Mouse (Mus musculus): ENCODE results near the gene Adamts8.

DNA sequence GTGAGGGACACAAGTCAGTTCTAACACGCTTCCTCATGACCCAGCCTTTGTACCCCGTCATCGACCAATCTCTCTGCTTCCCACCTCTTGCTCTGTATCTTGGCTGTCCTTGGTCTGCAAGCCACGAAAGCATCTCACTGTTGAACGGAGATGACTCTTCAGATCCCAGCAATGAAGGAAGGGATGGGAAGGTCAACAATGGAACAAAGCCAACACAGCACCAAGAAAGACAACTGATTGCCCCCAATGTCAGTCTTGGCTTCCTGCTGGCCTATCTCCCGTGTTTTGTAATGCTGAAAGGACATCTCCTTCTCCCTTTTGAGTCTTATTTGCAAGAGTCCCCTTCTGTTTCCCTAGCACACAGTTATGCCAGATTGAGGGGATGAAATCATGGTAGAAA is 25.8 kb downstream of the Adamts8 start:
- TF ChIP-seq CTCF (IDR thresholded peaks at IDR 0.05; ENCODE audit: borderline replicate concordance, insufficient read depth, low read depth, low read length) (no peak), POLR2A (IDR thresholded peaks at IDR 0.05; ENCODE audit: borderline replicate concordance, insufficient read depth, low read length) (no peak)
